Mouse (Mus musculus) forebrain, embryonic 14.5 days (tissue): ENCODE data around the gene Fzd9. TPM values are rescaled to one million over a fixed set of nuclear protein-coding genes. Genes with fewer than 3 reads are reported as not detected.
"Not testable (repeated sequence)": the region's sequence is repeated elsewhere in the genome, so short reads cannot be mapped to it uniquely, and the experiment has no call there.

Experiments used
- ATAC-seq: fragments of 200-750 bp; cut with Nextera tagmentation; 2 replicates; pipeline ENCODE4 v1.8.0; 2017; ENCODE audit warnings: mild to moderate bottlenecking, moderate library complexity
- DNase-seq: peaks from one replicate; pipeline ENCODE4 v3.0.0-alpha.2; 2015; ENCODE audit warnings: low spot score
- H3K27ac ChIP-seq: fragments of 300-500 bp; sonication (generic); 2 replicates; pipeline ENCODE4 v1.5.1; 2014; ENCODE audit warnings: low read depth, mild to moderate bottlenecking, control low read depth, low read length, moderate library complexity
- H3K27me3 ChIP-seq: fragments of 300-500 bp; sonication (generic); replicated peaks from 2 replicates; pipeline ENCODE4 v1.6.1; 2014; ENCODE audit warnings: low read length, control low read depth, mixed read lengths; ENCODE audit not compliant: control insufficient read depth, insufficient read depth
- H3K36me3 ChIP-seq: fragments of 300-500 bp; sonication (generic); 2 replicates; pipeline ENCODE4 v1.6.1; 2014; ENCODE audit warnings: low read length, control low read depth; ENCODE audit not compliant: control insufficient read depth, insufficient read depth
- H3K4me1 ChIP-seq: fragments of 300-500 bp; sonication (generic); 2 replicates; pipeline ENCODE4 v1.6.1; 2014; ENCODE audit warnings: antibody characterized with exemption, low read length, control low read depth; ENCODE audit not compliant: control insufficient read depth, insufficient read depth
- H3K4me2 ChIP-seq: fragments of 300-500 bp; sonication (generic); 2 replicates; pipeline ENCODE4 v1.6.1; 2014; ENCODE audit warnings: mild to moderate bottlenecking, control low read depth, low read length
- H3K4me3 ChIP-seq: fragments of 300-500 bp; sonication (generic); 2 replicates; pipeline ENCODE4 v1.5.1; 2014; ENCODE audit warnings: low read depth, low read length, control low read depth
- H3K9ac ChIP-seq: fragments of 300-500 bp; sonication (generic); 2 replicates; pipeline ENCODE4 v1.6.1; 2014; ENCODE audit warnings: mild to moderate bottlenecking, low read length, control low read depth, moderate library complexity
- H3K9me3 ChIP-seq: fragments of 300-500 bp; sonication (generic); replicated peaks from 2 replicates; pipeline ENCODE4 v1.6.1; 2016; ENCODE audit warnings: low read length, control low read depth, mixed read lengths; ENCODE audit not compliant: control insufficient read depth
- WGBS: fragments of 180-500 bp; shearing (Covaris S2); extraction: QIAGEN DNeasy Blood & Tissue Kit; methylation state at CpG from one replicate; pipeline ENCODE4 v1.1.7; 2014; 5-methylcytosine and 5-hydroxymethylcytosine counted together
- polyA plus RNA-seq: library from polyadenylated mRNA; unstranded; fragments of >200 nt; fragmentation: Nextera tagmentation; extraction: Ambion mirVana; gene quantifications from 2 replicates; pipeline ENCODE4 v1.2.1, GENCODE M21; 2014

Gene Fzd9
- polyA plus RNA-seq, 1 experiment from 2014 or later = 12.4 TPM

- no peaks in the 10 kb centered on the region for H3K27me3 ChIP-seq
- H3K27ac ChIP-seq = no peak overlapping the region
- H3K9ac ChIP-seq = no peak overlapping the region
- no peaks in the 10 kb centered on the region for H3K9me3 ChIP-seq
- DNase-seq (no peak), ATAC-seq (no peak)
- H3K4me2 ChIP-seq = no peak overlapping the region
- H3K4me3 ChIP-seq = no peak overlapping the region
- H3K4me1 ChIP-seq = no peaks in the 10 kb centered on the region
- 89% methylated on average over 12 of the region's 12 CpGs for WGBS
- H3K36me3 ChIP-seq = peaks cover 99% of the 10 kb centered on the region
Observed at GRCm38 (mm10) chr5:135242136-135242535, 8.9 kb downstream of the Fzd9 start.

- DNase-seq (no peak), ATAC-seq (no peak)
- no peak overlapping the region for H3K4me2 ChIP-seq
- H3K27ac ChIP-seq = no peak overlapping the region
- H3K4me3 ChIP-seq = no peak overlapping the region
- WGBS = 59% methylated on average over 1 of the region's 1 CpGs
- H3K36me3 ChIP-seq = peaks cover 99% of the 10 kb centered on the region
- no peaks in the 10 kb centered on the region for H3K4me1 ChIP-seq
- H3K27me3 ChIP-seq = no peaks in the 10 kb centered on the region
- H3K9ac ChIP-seq = no peak overlapping the region
- no peaks in the 10 kb centered on the region for H3K9me3 ChIP-seq
Observed at GRCm38 (mm10) chr5:135241474-135241873, 9.6 kb downstream of the Fzd9 start.

- no peak for DNase-seq
- WGBS = 74% methylated on average over 2 of the region's 2 CpGs
- peaks cover 99% of the 10 kb centered on the region for H3K36me3 ChIP-seq
Observed at GRCm38 (mm10) chr5:135238832-135239231, 12.2 kb downstream of the Fzd9 start.

GRCm38 (mm10) chr5:135236571-135236970, 14.5 kb downstream of the Fzd9 start:
- ATAC-seq = peak; percentile 29; the same call in 1 of the 2 replicates
- peak; percentile 80 for DNase-seq
- WGBS = 30% methylated on average over 2 of the region's 2 CpGs
- Histone ChIP-seq H3K36me3 (peaks cover 99% of the 10 kb centered on the region), H3K27ac (no peak overlapping the region), H3K4me3 (no peak overlapping the region), H3K9me3 (no peaks in the 10 kb centered on the region), H3K4me1 (no peaks in the 10 kb centered on the region), H3K9ac (no peak overlapping the region), H3K4me2 (no peak overlapping the region), H3K27me3 (no peaks in the 10 kb centered on the region)

More at GRCm38 (mm10) chr5:135238832-135239231, 12.2 kb downstream of the Fzd9 start:
- no peak overlapping the region for H3K27ac ChIP-seq
- no peaks in the 10 kb centered on the region for H3K27me3 ChIP-seq
- H3K4me2 ChIP-seq = no peak overlapping the region
- no peaks in the 10 kb centered on the region for H3K9me3 ChIP-seq
- no peak overlapping the region for H3K4me3 ChIP-seq
- H3K4me1 ChIP-seq = no peaks in the 10 kb centered on the region
- no peak for ATAC-seq
- no peak overlapping the region for H3K9ac ChIP-seq

GRCm38 (mm10) chr5:135233166-135233920, 17.7 kb downstream of the Fzd9 start:
- Histone ChIP-seq H3K36me3 (peaks cover 98% of the 10 kb centered on the region), H3K4me1 (no peaks in the 10 kb centered on the region), H3K27ac (no peak overlapping the region), H3K4me3 (no peak overlapping the region), H3K9ac (no peak overlapping the region), H3K27me3 (no peaks in the 10 kb centered on the region), H3K9me3 (no peaks in the 10 kb centered on the region), H3K4me2 (no peak overlapping the region)
- DNase-seq = no peak
- no peak for ATAC-seq
- WGBS = 89% methylated on average over 8 of the region's 8 CpGs

- H3K27me3 ChIP-seq = no peaks in the 10 kb centered on the region
- H3K4me1 ChIP-seq = no peaks in the 10 kb centered on the region
- H3K27ac ChIP-seq = no peak overlapping the region
- no peaks in the 10 kb centered on the region for H3K9me3 ChIP-seq
- H3K4me2 ChIP-seq = no peak overlapping the region
- no peak overlapping the region for H3K4me3 ChIP-seq
- WGBS = 90% methylated on average over 4 of the region's 4 CpGs
- ATAC-seq = no peak
- no peak overlapping the region for H3K9ac ChIP-seq
- no peak for DNase-seq
- H3K36me3 ChIP-seq = peaks cover 93% of the 10 kb centered on the region
Observed at GRCm38 (mm10) chr5:135230186-135230585, 20.8 kb downstream of the Fzd9 start.

GRCm38 (mm10) chr5:135225879-135226278, 25.2 kb downstream of the Fzd9 start:
- H3K27me3 ChIP-seq, ATAC-seq, H3K4me3 ChIP-seq, H3K27ac ChIP-seq, H3K4me1 ChIP-seq, H3K9me3 ChIP-seq, H3K9ac ChIP-seq, DNase-seq, H3K4me2 ChIP-seq: not testable (repeated sequence)
- peaks cover 91% of the 10 kb centered on the region for H3K36me3 ChIP-seq
- 95% methylated on average over 4 of the region's 4 CpGs for WGBS

GRCm38 (mm10) chr5:135224169-135224568, 26.9 kb downstream of the Fzd9 start:
- H3K27me3 ChIP-seq = no peaks in the 10 kb centered on the region
- H3K4me3 ChIP-seq = no peak overlapping the region
- H3K9me3 ChIP-seq = no peaks in the 10 kb centered on the region
- no peak overlapping the region for H3K27ac ChIP-seq
- no peak for ATAC-seq
- no peaks in the 10 kb centered on the region for H3K4me1 ChIP-seq
- no peak overlapping the region for H3K9ac ChIP-seq
- no peak for DNase-seq
- no peak overlapping the region for H3K4me2 ChIP-seq
- WGBS = 91% methylated on average over 3 of the region's 3 CpGs
- peaks cover 87% of the 10 kb centered on the region for H3K36me3 ChIP-seq

GRCm38 (mm10) chr5:135222066-135222465, 29.0 kb downstream of the Fzd9 start:
- H3K4me1 ChIP-seq = no peaks in the 10 kb centered on the region
- H3K9me3 ChIP-seq = no peaks in the 10 kb centered on the region
- WGBS = 97% methylated on average over 7 of the region's 7 CpGs
- H3K27ac ChIP-seq = no peak overlapping the region
- H3K4me3 ChIP-seq = no peak overlapping the region
- no peaks in the 10 kb centered on the region for H3K27me3 ChIP-seq
- peaks cover 88% of the 10 kb centered on the region for H3K36me3 ChIP-seq
- ATAC-seq = no peak
- DNase-seq = no peak
- H3K4me2 ChIP-seq = no peak overlapping the region
- no peak overlapping the region for H3K9ac ChIP-seq
